Mouse (Mus musculus) lung, embryonic 16.5 days (tissue): ENCODE data around the gene Ech1. TPM values are rescaled to one million over a fixed set of nuclear protein-coding genes. Genes with fewer than 3 reads are reported as not detected.

Experiments used
- ATAC-seq: fragments of 200-750 bp; cut with Nextera tagmentation; 2 replicates; pipeline ENCODE4 v1.8.0; 2017; ENCODE audit warnings: low read depth, mild to moderate bottlenecking, moderate library complexity
- H3K27ac ChIP-seq: fragments of 300-500 bp; sonication (generic); 2 replicates; pipeline ENCODE4 v1.5.1; 2014; ENCODE audit warnings: mild to moderate bottlenecking, control low read depth, low read length
- H3K27me3 ChIP-seq: fragments of 300-500 bp; sonication (generic); 2 replicates; pipeline ENCODE4 v1.6.1; 2014; ENCODE audit warnings: low read depth, low read length, mixed read lengths; ENCODE audit not compliant: control insufficient read depth, insufficient read depth
- H3K36me3 ChIP-seq: fragments of 300-500 bp; sonication (generic); 2 replicates; pipeline ENCODE4 v1.6.1; 2014; ENCODE audit warnings: low read length; ENCODE audit not compliant: control insufficient read depth, insufficient read depth
- H3K4me1 ChIP-seq: fragments of 300-500 bp; sonication (generic); replicated peaks from 2 replicates; pipeline ENCODE4 v1.6.1; 2014; ENCODE audit warnings: low read length, mixed read lengths; ENCODE audit not compliant: control insufficient read depth, insufficient read depth
- H3K4me2 ChIP-seq: fragments of 300-500 bp; sonication (generic); 2 replicates; pipeline ENCODE4 v1.6.1; 2014; ENCODE audit warnings: low read depth, low read length, control low read depth
- H3K4me3 ChIP-seq: fragments of 300-500 bp; sonication (generic); 2 replicates; pipeline ENCODE4 v1.5.1; 2014; ENCODE audit warnings: mild to moderate bottlenecking, low read length, control low read depth
- H3K9ac ChIP-seq: fragments of 300-500 bp; sonication (generic); 2 replicates; pipeline ENCODE4 v1.6.1; 2014; ENCODE audit warnings: low read length, control low read depth
- H3K9me3 ChIP-seq: fragments of 300-500 bp; sonication (generic); 2 replicates; pipeline ENCODE4 v1.6.1; 2016; ENCODE audit warnings: low read length; ENCODE audit not compliant: control insufficient read depth
- WGBS: fragments of 180-500 bp; shearing (Covaris S2); extraction: QIAGEN DNeasy Blood & Tissue Kit; methylation state at CpG from one replicate; pipeline ENCODE4 v1.1.7; 2014; 5-methylcytosine and 5-hydroxymethylcytosine counted together
- polyA plus RNA-seq: library from polyadenylated mRNA; unstranded; fragments of >200 nt; fragmentation: Nextera tagmentation; extraction: Ambion mirVana; gene quantifications from 2 replicates; pipeline ENCODE4 v1.2.1, GENCODE M21; 2015

The Ech1 gene
- polyA plus RNA-seq, 1 experiment from 2014 or later, result 184 TPM

- H3K9ac ChIP-seq, result no peak overlapping the region
- 58% methylated on average over 1 of the region's 1 CpGs for WGBS
- peaks cover 27% of the 10 kb centered on the region for H3K4me1 ChIP-seq
- no peaks in the 10 kb centered on the region for H3K9me3 ChIP-seq
- ATAC-seq, result no peak
- no peak overlapping the region for H3K27ac ChIP-seq
- no peak overlapping the region for H3K4me2 ChIP-seq
- H3K27me3 ChIP-seq, result no peaks in the 10 kb centered on the region
- no peak overlapping the region for H3K4me3 ChIP-seq
- H3K36me3 ChIP-seq, result peaks cover 46% of the 10 kb centered on the region
Observed at GRCm38 (mm10) chr7:28822556-28822955, 2.5 kb upstream of the Ech1 start.

GRCm38 (mm10) chr7:28822993-28823903 is 1.8 kb upstream of the Ech1 start:
- 48% methylated on average over 10 of the region's 10 CpGs for WGBS
- H3K27ac ChIP-seq, result peak overlapping the region; percentile 96
- no peak overlapping the region for H3K9ac ChIP-seq
- H3K36me3 ChIP-seq, result peaks cover 39% of the 10 kb centered on the region
- H3K27me3 ChIP-seq, result no peaks in the 10 kb centered on the region
- H3K9me3 ChIP-seq, result no peaks in the 10 kb centered on the region
- no peak overlapping the region for H3K4me3 ChIP-seq
- ATAC-seq, result no peak
- H3K4me2 ChIP-seq, result no peak overlapping the region
- H3K4me1 ChIP-seq, result peaks cover 25% of the 10 kb centered on the region

GRCm38 (mm10) chr7:28823932-28824331 is 1.1 kb upstream of the Ech1 start:
- H3K36me3 ChIP-seq, result peaks cover 34% of the 10 kb centered on the region
- H3K27ac ChIP-seq, result peak overlapping the region; percentile 96
- WGBS, result 35% methylated on average over 2 of the region's 2 CpGs
- H3K9me3 ChIP-seq, result no peaks in the 10 kb centered on the region
- H3K4me1 ChIP-seq, result peaks cover 19% of the 10 kb centered on the region
- no peak overlapping the region for H3K4me3 ChIP-seq
- H3K4me2 ChIP-seq, result no peak overlapping the region
- H3K9ac ChIP-seq, result no peak overlapping the region
- no peak for ATAC-seq
- no peaks in the 10 kb centered on the region for H3K27me3 ChIP-seq

- H3K36me3 ChIP-seq, result peaks cover 25% of the 10 kb centered on the region
- H3K9me3 ChIP-seq, result 0 out of 2 replicates have a peak, but pooled peaks cover 2% of the 10 kb centered on the region
- ATAC-seq, result peak; percentile 27; the same call in 1 of the 2 replicates
- no peaks in the 10 kb centered on the region for H3K27me3 ChIP-seq
- H3K27ac ChIP-seq, result peak overlapping the region; percentile 96
- H3K4me2 ChIP-seq, result peak overlapping the region; percentile 63
- peak overlapping the region; percentile 72 for H3K9ac ChIP-seq
- 30% methylated on average over 11 of the region's 11 CpGs for WGBS
- H3K4me3 ChIP-seq, result peak overlapping the region; percentile 52
- H3K4me1 ChIP-seq, result peaks cover 11% of the 10 kb centered on the region
Observed at GRCm38 (mm10) chr7:28825686-28826401, 827 bp downstream of the Ech1 start.

GRCm38 (mm10) chr7:28826402-28826772 is 1.4 kb downstream of the Ech1 start:
- Histone ChIP-seq H3K9me3 (0 out of 2 replicates have a peak, but pooled peaks cover 2% of the 10 kb centered on the region), H3K9ac (no peak overlapping the region), H3K27me3 (no peaks in the 10 kb centered on the region), H3K4me1 (peaks cover 11% of the 10 kb centered on the region), H3K36me3 (peaks cover 23% of the 10 kb centered on the region), H3K4me2 (no peak overlapping the region; the same call in 1 of the 2 replicates), H3K4me3 (peak overlapping the region; percentile 52; the same call in 1 of the 2 replicates), H3K27ac (peak overlapping the region; percentile 96; the same call in 1 of the 2 replicates)
- 94% methylated on average over 7 of the region's 7 CpGs for WGBS
- no peak for ATAC-seq

GRCm38 (mm10) chr7:28827338-28827737 is 2.3 kb downstream of the Ech1 start:
- H3K27me3 ChIP-seq, result no peaks in the 10 kb centered on the region
- ATAC-seq, result no peak
- H3K9ac ChIP-seq, result no peak overlapping the region
- no peak overlapping the region for H3K4me3 ChIP-seq
- H3K27ac ChIP-seq, result no peak overlapping the region
- 0 out of 2 replicates have a peak, but pooled peaks cover 2% of the 10 kb centered on the region for H3K9me3 ChIP-seq
- H3K4me1 ChIP-seq, result peaks cover 11% of the 10 kb centered on the region
- WGBS, result 46% methylated on average over 3 of the region's 3 CpGs
- H3K4me2 ChIP-seq, result no peak overlapping the region
- H3K36me3 ChIP-seq, result peaks cover 18% of the 10 kb centered on the region

- Histone ChIP-seq H3K4me1 (peaks cover 3% of the 10 kb centered on the region; the same call in 1 of the 2 replicates), H3K36me3 (peaks cover 12% of the 10 kb centered on the region), H3K4me2 (no peak overlapping the region), H3K9ac (no peak overlapping the region), H3K27me3 (no peaks in the 10 kb centered on the region), H3K27ac (no peak overlapping the region), H3K9me3 (0 out of 2 replicates have a peak, but pooled peaks cover 2% of the 10 kb centered on the region), H3K4me3 (no peak overlapping the region)
- no peak for ATAC-seq
- WGBS, result 86% methylated on average over 8 of the region's 8 CpGs
Observed at GRCm38 (mm10) chr7:28829821-28830220, 4.8 kb downstream of the Ech1 start.

- 64% methylated on average over 5 of the region's 5 CpGs for WGBS
- Histone ChIP-seq H3K4me3 (no peak overlapping the region), H3K9me3 (0 out of 2 replicates have a peak, but pooled peaks cover 2% of the 10 kb centered on the region), H3K36me3 (peaks cover 12% of the 10 kb centered on the region), H3K27me3 (no peaks in the 10 kb centered on the region), H3K27ac (no peak overlapping the region), H3K4me1 (peaks cover under 1% of the 10 kb centered on the region; the same call in 1 of the 2 replicates), H3K4me2 (no peak overlapping the region), H3K9ac (no peak overlapping the region)
- ATAC-seq, result no peak
Observed at GRCm38 (mm10) chr7:28830981-28831380, 6.0 kb downstream of the Ech1 start.
